Mouse (Mus musculus) CH12.LX (cell line): ENCODE measurements around the gene Prdm12. TPM values are rescaled to one million over a fixed set of nuclear protein-coding genes. Genes with fewer than 3 reads are reported as not detected.

Source experiments
- DNase-seq: peaks from one replicate; pipeline ENCODE4 v3.0.0-alpha.2; 2013; ENCODE audit errors: extremely low read depth
- H3K27ac ChIP-seq: 2 replicates; pipeline ENCODE4 v1.5.1; 2012; ENCODE audit warnings: low read depth, mild to moderate bottlenecking, control low read depth, moderate library complexity; ENCODE audit not compliant: insufficient read depth
- H3K27me3 ChIP-seq: replicated peaks from 2 replicates; pipeline ENCODE3; 2012; ENCODE audit warnings: inconsistent platforms
- H3K36me3 ChIP-seq, 2 experiments: replicated peaks in 1 of 2; 2 replicates each; pipeline versions ENCODE3 to v1.6.1; 2012; ENCODE audit warnings: inconsistent platforms in 1 of 2, low read length in 1 of 2, mild to moderate bottlenecking in 1 of 2, mixed read lengths in 1 of 2, moderate library complexity in 1 of 2; ENCODE audit not compliant: control insufficient read depth in 1 of 2, insufficient read depth in 1 of 2
- H3K4me1 ChIP-seq, 2 experiments: 2 replicates each; pipeline ENCODE4 v1.6.1; 2012; ENCODE audit warnings: inconsistent platforms in 1 of 2, moderate library complexity in 1 of 2; ENCODE audit not compliant: insufficient read depth in 2 of 2, control insufficient read depth in 1 of 2
- H3K4me2 ChIP-seq: 2 replicates; pipeline ENCODE4 v1.6.1; 2012; ENCODE audit warnings: low read depth, mild to moderate bottlenecking, control low read depth; ENCODE audit not compliant: poor library complexity, insufficient read depth, severe bottlenecking
- H3K4me3 ChIP-seq, 3 experiments: fragments of 150-350 bp in 1 of 3; sonication (generic) in 1 of 3; replicated peaks in 1 of 3; 2 replicates each; pipeline versions ENCODE3 to v1.5.1; 2011 to 2012; ENCODE audit warnings: low read depth in 2 of 3, low read length in 2 of 3, mild to moderate bottlenecking in 2 of 3, moderate library complexity in 2 of 3, control low read depth in 1 of 3, improper control_type of control experiment in 1 of 3, inconsistent platforms in 1 of 3, mixed read lengths in 1 of 3; ENCODE audit not compliant: poor library complexity in 1 of 3
- H3K79me2 ChIP-seq: replicated peaks from 2 replicates; pipeline ENCODE4 v1.6.1; 2012; ENCODE audit warnings: mild to moderate bottlenecking, moderate library complexity; ENCODE audit not compliant: control insufficient read depth, poor library complexity, insufficient read depth, severe bottlenecking; ENCODE audit errors: extremely low read depth
- H3K9ac ChIP-seq: 2 replicates; pipeline ENCODE4 v1.6.1; 2012; ENCODE audit warnings: low read depth, mild to moderate bottlenecking, control low read depth, moderate library complexity; ENCODE audit not compliant: insufficient read depth
- H3K9me3 ChIP-seq: replicated peaks from 2 replicates; pipeline ENCODE3; 2012; ENCODE audit warnings: low read length, inconsistent platforms, mixed read lengths
- CTCF ChIP-seq, 2 experiments: IDR thresholded peaks in 1 of 2; conservative IDR thresholded peaks in 1 of 2; 2 replicates each; pipeline ENCODE4 v1.5.1; 2011 to 2012; ENCODE audit warnings: low read depth in 2 of 2, low read length in 2 of 2, improper control_type of control experiment in 1 of 2, inconsistent platforms in 1 of 2, mild to moderate bottlenecking in 1 of 2, moderate library complexity in 1 of 2
- ELF1 ChIP-seq: IDR thresholded peaks from 2 replicates; pipeline ENCODE4 v1.6.1; 2014; ENCODE audit warnings: low read depth, mild to moderate bottlenecking, inconsistent platforms, low read length, improper control_type of control experiment
- EP300 ChIP-seq: IDR thresholded peaks from 2 replicates; pipeline ENCODE4 v1.6.1; 2011; ENCODE audit warnings: low read length, improper control_type of control experiment
- JUND ChIP-seq: conservative IDR thresholded peaks from 2 replicates; pipeline ENCODE4 v1.6.1; 2011; ENCODE audit warnings: low read depth, low read length, improper control_type of control experiment
- MAFK ChIP-seq: IDR thresholded peaks from 2 replicates; pipeline ENCODE4 v1.6.1; 2011; ENCODE audit warnings: low read length, improper control_type of control experiment; ENCODE audit not compliant: insufficient replicate concordance
- MAZ ChIP-seq: IDR thresholded peaks from 2 replicates; pipeline ENCODE4 v1.6.1; 2012; ENCODE audit warnings: low read depth, mild to moderate bottlenecking, inconsistent platforms, low read length, improper control_type of control experiment, moderate library complexity
- MEF2A ChIP-seq: IDR thresholded peaks from 2 replicates; pipeline ENCODE4 v1.6.1; 2014; ENCODE audit warnings: low read depth, mild to moderate bottlenecking, inconsistent platforms, low read length, improper control_type of control experiment, borderline replicate concordance
- MXI1 ChIP-seq: IDR thresholded peaks from 2 replicates; pipeline ENCODE4 v1.6.1; 2011; ENCODE audit warnings: mild to moderate bottlenecking, low read depth, low read length, improper control_type of control experiment
- PAX5 ChIP-seq: IDR thresholded peaks from 2 replicates; pipeline ENCODE4 v1.6.1; 2012; ENCODE audit warnings: low read length, inconsistent platforms, mixed read lengths
- POLR2A ChIP-seq: IDR thresholded peaks from 2 replicates; pipeline ENCODE4 v1.6.1; 2011; ENCODE audit warnings: low read depth, mild to moderate bottlenecking, improper control_type of control experiment, low read length
- SIN3A ChIP-seq: IDR thresholded peaks from 2 replicates; pipeline ENCODE4 v1.6.1; 2012; ENCODE audit warnings: low read length, improper control_type of control experiment, inconsistent platforms
- TBP ChIP-seq: conservative IDR thresholded peaks from 2 replicates; pipeline ENCODE4 v1.6.1; 2011; ENCODE audit warnings: low read depth, low read length, improper control_type of control experiment
- UBTF ChIP-seq: IDR thresholded peaks from 2 replicates; pipeline ENCODE4 v1.6.1; 2012; ENCODE audit warnings: low read depth, mild to moderate bottlenecking, inconsistent platforms, low read length, improper control_type of control experiment, moderate library complexity
- USF2 ChIP-seq: conservative IDR thresholded peaks from 2 replicates; pipeline ENCODE4 v1.6.1; 2011; ENCODE audit warnings: low read depth, low read length, improper control_type of control experiment
- ZKSCAN1 ChIP-seq: IDR thresholded peaks from 2 replicates; pipeline ENCODE4 v1.6.1; 2012; ENCODE audit warnings: low read depth, inconsistent platforms, low read length, improper control_type of control experiment, borderline replicate concordance
- ZMIZ1 ChIP-seq: IDR thresholded peaks from 2 replicates; pipeline ENCODE4 v1.6.1; 2012; ENCODE audit warnings: low read depth, mild to moderate bottlenecking, inconsistent platforms, low read length, improper control_type of control experiment
- ZNF384 ChIP-seq: IDR thresholded peaks from 2 replicates; pipeline ENCODE4 v1.6.1; 2012; ENCODE audit warnings: low read depth, low read length, improper control_type of control experiment, inconsistent platforms
- dilution Hi-C: fragments of 300-500 bp; cut with MboI; formaldehyde crosslinking; loops from 2 replicates; pipeline ENCODE4 v1.14.3; 2020; ENCODE audit warnings: low sequenced_read_pairs; ENCODE audit not compliant: extremely low pct_unique_long_range_greater_than_20kb, extremely low pct_ligation_motif_present
- in situ Hi-C: fragments of 300-500 bp; cut with MboI; formaldehyde crosslinking; loops from 3 replicates; pipeline ENCODE4 v1.14.3; 2019; ENCODE audit warnings: low sequenced_read_pairs, low pct_ligation_motif_present, low pct_unique_long_range_greater_than_20kb, mixed read lengths
- polyA plus RNA-seq: library from polyadenylated mRNA; unstranded; fragments of >175 nt; gene quantifications from 2 replicates; pipeline ENCODE4 v1.2.1, GENCODE M21; 2012; ENCODE audit warnings: low read depth; ENCODE audit not compliant: insufficient read length
- total RNA-seq, 2 experiments: library from RNA; depleted of rRNA; stranded (reverse); fragments of 300-350 nt in 1 of 2; fragments of >200 nt in 1 of 2; gene quantifications; 2 replicates each; pipeline ENCODE4 v1.2.3; 2012 to 2014

The Prdm12 gene
- total and polyA plus RNA-seq, 3 experiments, result not detected

- H3K27me3 ChIP-seq, result peaks cover 16% of the 10 kb centered on the region
- no peak overlapping the region for H3K4me3 ChIP-seq
- H3K27ac ChIP-seq, result no peak overlapping the region
- H3K9ac ChIP-seq, result no peak overlapping the region
- no peaks in the 10 kb centered on the region for H3K79me2 ChIP-seq
- TF ChIP-seq USF2, result no peak
- no peak for TF ChIP-seq JUND
- TF ChIP-seq MAZ, result no peak
- TF ChIP-seq EP300, result no peak
- TF ChIP-seq CTCF (conservative IDR thresholded peaks at IDR 0.05 in 1 of 2, IDR thresholded peaks at IDR 0.05 in 1 of 2; ENCODE audit: low read depth in 2 of 2, low read length in 2 of 2), result no peak
- TF ChIP-seq TBP, result no peak
- TF ChIP-seq MXI1, result no peak
- no peak for TF ChIP-seq UBTF
- no peak overlapping the region for H3K4me2 ChIP-seq
- no peaks in the 10 kb centered on the region for H3K4me1 ChIP-seq
- H3K9me3 ChIP-seq, result peaks cover 50% of the 10 kb centered on the region
- H3K36me3 ChIP-seq, result no peaks in the 10 kb centered on the region
- in situ Hi-C loops, result no loop called here
- DNase-seq, result no peak
- dilution Hi-C loops, result no loop called here
Observed at GRCm38 (mm10) chr2:31640609-31641507, 1.0 kb downstream of the Prdm12 start.

- Histone ChIP-seq H3K36me3 (no peaks in the 10 kb centered on the region), H3K9ac (no peak overlapping the region), H3K4me3 (no peak overlapping the region), H3K79me2 (no peaks in the 10 kb centered on the region), H3K4me2 (no peak overlapping the region), H3K27ac (no peak overlapping the region), H3K4me1 (no peaks in the 10 kb centered on the region)
- dilution Hi-C loops, result no loop called here
- no peak for TF ChIP-seq SIN3A
- TF ChIP-seq MAFK, result no peak
- no peak for TF ChIP-seq UBTF
- TF ChIP-seq PAX5, result no peak
- no peak for TF ChIP-seq ZMIZ1
- no peak for TF ChIP-seq EP300
- no peak for TF ChIP-seq TBP
- TF ChIP-seq ZKSCAN1, result no peak
- TF ChIP-seq MEF2A, result no peak
- TF ChIP-seq ZNF384, result no peak
- no peak for TF ChIP-seq MAZ
- TF ChIP-seq POLR2A, result no peak
- TF ChIP-seq ELF1, result no peak
- TF ChIP-seq, all 38 proteins: peak for 0
- peaks cover 44% of the 10 kb centered on the region for H3K9me3 ChIP-seq
- DNase-seq, result no peak
- in situ Hi-C loops, result no loop called here
- peaks cover 20% of the 10 kb centered on the region for H3K27me3 ChIP-seq
Observed at GRCm38 (mm10) chr2:31641508-31641830, 1.6 kb downstream of the Prdm12 start.
